Mouse (Mus musculus) erythroblast, embryonic 14.5 days (primary cell): ENCODE results near the gene Knop1. TPM values are rescaled to one million over a fixed set of nuclear protein-coding genes. Genes with fewer than 3 reads are reported as not detected.

Source experiments
- H3K27me3 ChIP-seq: 2 replicates; pipeline ENCODE4 v1.6.1; 2012; ENCODE audit warnings: inconsistent platforms; ENCODE audit not compliant: control insufficient read depth
- H3K36me3 ChIP-seq: 2 replicates; pipeline ENCODE4 v1.6.1; 2012; ENCODE audit warnings: mild to moderate bottlenecking, inconsistent platforms; ENCODE audit not compliant: control insufficient read depth
- H3K4me1 ChIP-seq: 2 replicates; pipeline ENCODE4 v1.6.1; 2012; ENCODE audit warnings: inconsistent platforms; ENCODE audit not compliant: control insufficient read depth
- H3K4me3 ChIP-seq: replicated peaks from 2 replicates; pipeline ENCODE3; 2012; ENCODE audit warnings: moderate library complexity, mild to moderate bottlenecking, inconsistent platforms
- H3K9me3 ChIP-seq: 2 replicates; pipeline ENCODE4 v1.6.1; 2012; ENCODE audit warnings: low read length, inconsistent platforms, mixed read lengths; ENCODE audit not compliant: control insufficient read depth
- GATA1 ChIP-seq: IDR thresholded peaks from 2 replicates; pipeline ENCODE4 v1.6.1; 2012; ENCODE audit warnings: low read length, inconsistent platforms, mixed read lengths
- TAL1 ChIP-seq: IDR thresholded peaks from 3 replicates; pipeline ENCODE4 v1.6.1; 2012; ENCODE audit warnings: low read length, inconsistent platforms, mixed read lengths
- polyA plus RNA-seq: library from polyadenylated mRNA; stranded (reverse); fragments of >175 nt; gene quantifications from 2 replicates; pipeline ENCODE4 v1.2.3, GENCODE M21; 2012

Knop1 gene
- polyA plus RNA-seq, 1 experiment, result 0.68 TPM

DNA sequence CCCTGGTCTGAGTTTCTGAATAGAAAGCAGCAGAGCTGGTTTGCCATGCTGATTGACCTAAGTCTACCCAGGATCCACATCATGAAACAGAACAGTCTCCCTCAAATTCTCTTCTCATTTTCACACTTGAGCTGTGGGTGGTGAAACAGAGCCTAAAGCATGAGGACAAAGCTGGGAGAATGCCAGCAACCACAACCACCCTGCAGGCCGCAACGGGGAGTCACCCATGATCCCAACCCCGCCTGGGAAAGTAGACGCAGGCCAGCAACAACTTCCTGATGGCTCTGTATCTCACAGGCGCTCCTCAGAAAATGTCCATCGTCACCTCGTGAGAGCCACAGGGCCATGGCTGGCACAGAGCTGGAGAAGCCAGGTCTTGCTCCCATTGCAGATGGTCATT lies 4.5 kb downstream of the Knop1 start:
- Histone ChIP-seq H3K4me3 (no peak overlapping the region), H3K4me1 (peaks cover 44% of the 10 kb centered on the region), H3K36me3 (peaks cover 68% of the 10 kb centered on the region), H3K9me3 (no peaks in the 10 kb centered on the region), H3K27me3 (no peaks in the 10 kb centered on the region)
- TF ChIP-seq GATA1 (no peak), TAL1 (no peak)

GRCm38 (mm10) chr7:118850676-118851290 lies 5.3 kb downstream of the Knop1 start:
- Histone ChIP-seq H3K36me3 (peaks cover 75% of the 10 kb centered on the region), H3K4me3 (no peak overlapping the region), H3K4me1 (peaks cover 36% of the 10 kb centered on the region), H3K9me3 (no peaks in the 10 kb centered on the region), H3K27me3 (no peaks in the 10 kb centered on the region)
- no peak for TF ChIP-seq GATA1
- no peak for TF ChIP-seq TAL1

DNA sequence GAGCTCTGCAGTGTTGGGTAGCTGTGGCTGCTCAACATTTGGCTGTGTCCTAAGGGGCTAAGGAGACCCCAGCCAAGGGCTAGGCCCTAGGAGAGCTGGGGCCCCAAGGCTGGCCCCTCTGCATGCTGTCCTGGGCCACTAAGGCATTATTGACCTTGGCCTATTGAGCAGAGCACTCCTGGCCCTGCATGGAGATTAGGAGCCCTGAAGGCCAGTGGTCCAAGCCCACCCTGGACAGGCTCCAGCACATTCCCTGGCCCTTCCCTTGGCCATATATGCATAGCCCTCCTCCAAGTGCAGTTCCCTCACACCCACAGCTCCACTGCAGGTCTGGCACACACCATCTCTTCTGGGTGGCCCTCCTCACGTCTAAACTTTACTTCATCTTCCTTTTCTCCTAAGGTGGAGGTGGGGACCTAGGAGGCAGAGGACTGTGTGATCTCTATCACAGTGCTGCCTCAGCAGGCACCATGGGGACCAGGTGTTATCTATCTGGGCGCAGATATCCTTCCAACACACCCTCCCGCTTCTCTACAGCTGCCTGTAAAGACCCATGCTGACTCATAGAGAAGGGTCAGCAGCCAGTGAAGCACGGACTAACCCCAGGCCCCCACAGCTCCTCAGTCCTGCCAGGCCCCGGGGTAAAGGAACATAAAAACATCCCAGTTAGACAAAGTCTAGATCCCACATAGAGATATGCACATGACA lies 6.4 kb downstream of the Knop1 start:
- Histone ChIP-seq H3K4me1 (peaks cover 31% of the 10 kb centered on the region), H3K4me3 (no peak overlapping the region), H3K27me3 (no peaks in the 10 kb centered on the region), H3K9me3 (no peaks in the 10 kb centered on the region), H3K36me3 (peaks cover 86% of the 10 kb centered on the region)
- TF ChIP-seq TAL1 (no peak), GATA1 (peak; percentile 24; the same call in 1 of the 2 replicates)

GRCm38 (mm10) chr7:118848796-118849195 lies 7.3 kb downstream of the Knop1 start:
- Histone ChIP-seq H3K4me1 (peaks cover 23% of the 10 kb centered on the region), H3K36me3 (peaks cover 95% of the 10 kb centered on the region), H3K9me3 (no peaks in the 10 kb centered on the region), H3K4me3 (no peak overlapping the region), H3K27me3 (no peaks in the 10 kb centered on the region)
- TF ChIP-seq GATA1, result no peak

GRCm38 (mm10) chr7:118846329-118846728 lies 9.7 kb downstream of the Knop1 start:
- peaks cover 21% of the 10 kb centered on the region for H3K4me1 ChIP-seq
- peaks cover 99% of the 10 kb centered on the region for H3K36me3 ChIP-seq
- no peak for TF ChIP-seq TAL1
- TF ChIP-seq GATA1, result no peak
- H3K27me3 ChIP-seq, result no peaks in the 10 kb centered on the region
- no peak overlapping the region for H3K4me3 ChIP-seq
- H3K9me3 ChIP-seq, result no peaks in the 10 kb centered on the region

GRCm38 (mm10) chr7:118845141-118845540 lies 10.9 kb downstream of the Knop1 start:
- peaks cover 98% of the 10 kb centered on the region for H3K36me3 ChIP-seq
- H3K9me3 ChIP-seq, result no peaks in the 10 kb centered on the region
- TF ChIP-seq GATA1 (no peak), TAL1 (no peak)
- H3K27me3 ChIP-seq, result no peaks in the 10 kb centered on the region
- peaks cover 12% of the 10 kb centered on the region for H3K4me1 ChIP-seq
- no peak overlapping the region for H3K4me3 ChIP-seq

DNA sequence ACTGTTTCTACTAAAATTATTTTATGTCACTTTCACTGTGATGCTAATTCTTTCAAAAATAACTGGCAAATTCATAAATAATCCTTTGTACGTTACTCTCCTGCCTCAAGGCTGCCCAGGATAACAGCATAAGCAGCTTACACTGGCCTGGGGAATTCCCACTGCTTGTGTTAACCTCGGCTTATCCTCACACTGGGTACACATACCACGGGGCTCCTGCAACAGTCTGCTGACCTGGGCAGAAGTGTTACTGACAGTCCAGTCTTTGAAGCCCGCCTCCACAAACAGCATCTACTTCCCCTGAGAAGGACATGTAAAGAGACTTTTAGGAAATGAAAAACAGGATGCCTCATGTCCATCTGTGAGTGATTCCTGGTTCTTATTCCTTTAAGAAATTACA lies 13.1 kb downstream of the Knop1 start:
- TF ChIP-seq GATA1 (no peak), TAL1 (no peak)
- Histone ChIP-seq H3K27me3 (no peaks in the 10 kb centered on the region), H3K4me3 (no peak overlapping the region), H3K36me3 (peaks cover 96% of the 10 kb centered on the region), H3K9me3 (no peaks in the 10 kb centered on the region), H3K4me1 (peaks cover 5% of the 10 kb centered on the region)

DNA sequence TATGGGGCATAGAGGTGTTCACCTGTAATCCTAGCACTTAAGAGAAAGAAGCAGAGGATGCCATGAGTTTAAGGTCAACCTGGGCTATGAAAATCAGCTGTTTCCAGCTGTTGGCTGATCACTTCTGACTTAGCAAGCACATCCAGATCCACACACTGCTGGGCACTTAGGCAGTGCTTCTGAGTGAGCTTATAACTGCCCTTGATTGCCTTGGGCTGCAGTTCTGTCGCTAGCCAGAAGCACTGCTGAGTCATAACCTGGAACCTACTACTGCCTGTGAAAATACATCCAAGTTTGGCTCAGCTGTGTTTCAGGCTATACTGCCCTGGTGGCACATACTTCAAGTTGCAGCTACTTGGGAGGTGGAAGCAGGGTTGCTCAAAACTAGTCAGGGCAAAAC lies 14.3 kb downstream of the Knop1 start:
- Histone ChIP-seq H3K27me3 (no peaks in the 10 kb centered on the region), H3K4me3 (no peak overlapping the region), H3K36me3 (peaks cover 95% of the 10 kb centered on the region), H3K4me1 (peaks cover 5% of the 10 kb centered on the region), H3K9me3 (no peaks in the 10 kb centered on the region)
- TF ChIP-seq GATA1, result no peak

DNA sequence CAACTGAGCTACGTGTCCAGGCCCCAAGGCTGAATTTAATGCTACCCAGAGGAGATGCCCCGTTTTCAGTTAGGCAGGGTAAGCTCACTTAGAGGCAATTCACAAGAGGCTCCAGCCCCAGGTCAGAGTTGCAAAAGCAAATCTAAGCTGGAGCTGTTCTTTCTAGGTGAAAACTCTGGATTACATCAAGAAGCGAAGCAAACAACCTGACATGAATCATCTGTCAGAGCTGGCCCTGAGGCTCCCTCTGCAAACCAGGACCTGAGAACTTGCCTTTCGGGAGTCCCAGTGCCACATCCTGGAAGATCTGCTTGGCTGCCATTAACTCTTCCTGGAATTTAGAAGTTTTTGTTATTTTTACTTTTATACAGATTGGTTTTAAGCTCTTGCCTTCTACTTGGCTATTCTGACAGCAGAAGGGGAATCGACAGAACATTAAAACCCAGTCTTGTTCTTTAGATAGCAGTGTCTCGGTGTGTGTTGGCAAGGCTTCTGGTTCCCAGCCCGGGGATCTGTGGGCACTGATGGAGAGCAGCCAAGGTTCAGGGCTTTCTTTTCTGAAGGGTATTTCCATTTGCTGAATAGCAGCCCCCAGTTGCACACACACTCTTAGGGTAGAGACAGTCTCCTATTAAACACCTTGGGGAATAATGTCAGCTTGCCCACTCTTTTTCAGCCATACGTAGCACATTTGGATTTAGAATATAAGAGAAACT lies 14.9 kb downstream of the Knop1 start:
- Histone ChIP-seq H3K4me1 (peaks cover 5% of the 10 kb centered on the region), H3K9me3 (no peaks in the 10 kb centered on the region), H3K36me3 (peaks cover 96% of the 10 kb centered on the region), H3K4me3 (no peak overlapping the region), H3K27me3 (no peaks in the 10 kb centered on the region)
- TF ChIP-seq GATA1 (no peak), TAL1 (no peak)

- Histone ChIP-seq H3K27me3 (no peaks in the 10 kb centered on the region), H3K4me3 (no peak overlapping the region), H3K36me3 (peaks cover 91% of the 10 kb centered on the region), H3K9me3 (no peaks in the 10 kb centered on the region), H3K4me1 (peaks cover 2% of the 10 kb centered on the region)
- TF ChIP-seq TAL1, result no peak
- TF ChIP-seq GATA1, result no peak
Measured at GRCm38 (mm10) chr7:118837901-118838300, 18.2 kb downstream of the Knop1 start.
